Mouse (Mus musculus) forebrain, embryonic 14.5 days (tissue): ENCODE data around the gene Notum. TPM values are rescaled to one million over a fixed set of nuclear protein-coding genes. Genes with fewer than 3 reads are reported as not detected.
"Not testable (repeated sequence)": the region's sequence is repeated elsewhere in the genome, so short reads cannot be mapped to it uniquely, and the experiment has no call there.

Experiments
- ATAC-seq: fragments of 200-750 bp; cut with Nextera tagmentation; 2 replicates; pipeline ENCODE4 v1.8.0; 2017; ENCODE audit warnings: mild to moderate bottlenecking, moderate library complexity
- DNase-seq: peaks from one replicate; pipeline ENCODE4 v3.0.0-alpha.2; 2015; ENCODE audit warnings: low spot score
- H3K27ac ChIP-seq: fragments of 300-500 bp; sonication (generic); 2 replicates; pipeline ENCODE4 v1.5.1; 2014; ENCODE audit warnings: low read depth, mild to moderate bottlenecking, control low read depth, low read length, moderate library complexity
- H3K27me3 ChIP-seq: fragments of 300-500 bp; sonication (generic); replicated peaks from 2 replicates; pipeline ENCODE4 v1.6.1; 2014; ENCODE audit warnings: low read length, control low read depth, mixed read lengths; ENCODE audit not compliant: control insufficient read depth, insufficient read depth
- H3K36me3 ChIP-seq: fragments of 300-500 bp; sonication (generic); 2 replicates; pipeline ENCODE4 v1.6.1; 2014; ENCODE audit warnings: low read length, control low read depth; ENCODE audit not compliant: control insufficient read depth, insufficient read depth
- H3K4me1 ChIP-seq: fragments of 300-500 bp; sonication (generic); 2 replicates; pipeline ENCODE4 v1.6.1; 2014; ENCODE audit warnings: antibody characterized with exemption, low read length, control low read depth; ENCODE audit not compliant: control insufficient read depth, insufficient read depth
- H3K4me2 ChIP-seq: fragments of 300-500 bp; sonication (generic); 2 replicates; pipeline ENCODE4 v1.6.1; 2014; ENCODE audit warnings: mild to moderate bottlenecking, control low read depth, low read length
- H3K4me3 ChIP-seq: fragments of 300-500 bp; sonication (generic); 2 replicates; pipeline ENCODE4 v1.5.1; 2014; ENCODE audit warnings: low read depth, low read length, control low read depth
- H3K9ac ChIP-seq: fragments of 300-500 bp; sonication (generic); 2 replicates; pipeline ENCODE4 v1.6.1; 2014; ENCODE audit warnings: mild to moderate bottlenecking, low read length, control low read depth, moderate library complexity
- H3K9me3 ChIP-seq: fragments of 300-500 bp; sonication (generic); replicated peaks from 2 replicates; pipeline ENCODE4 v1.6.1; 2016; ENCODE audit warnings: low read length, control low read depth, mixed read lengths; ENCODE audit not compliant: control insufficient read depth
- WGBS: fragments of 180-500 bp; shearing (Covaris S2); extraction: QIAGEN DNeasy Blood & Tissue Kit; methylation state at CpG from one replicate; pipeline ENCODE4 v1.1.7; 2014; 5-methylcytosine and 5-hydroxymethylcytosine counted together
- polyA plus RNA-seq: library from polyadenylated mRNA; unstranded; fragments of >200 nt; fragmentation: Nextera tagmentation; extraction: Ambion mirVana; gene quantifications from 2 replicates; pipeline ENCODE4 v1.2.1, GENCODE M21; 2014

Notum gene
- polyA plus RNA-seq, 1 experiment from 2014 or later: 0.36 TPM

GRCm38 (mm10) chr11:120684086-120684485 lies 23.1 kb upstream of the Notum start:
- H3K4me2 ChIP-seq: no peak overlapping the region
- no peaks in the 10 kb centered on the region for H3K9me3 ChIP-seq
- H3K4me3 ChIP-seq: no peak overlapping the region
- DNase-seq: no peak
- no peak overlapping the region for H3K27ac ChIP-seq
- 94% methylated on average over 2 of the region's 2 CpGs for WGBS
- no peak for ATAC-seq
- H3K36me3 ChIP-seq: peaks cover 78% of the 10 kb centered on the region
- no peaks in the 10 kb centered on the region for H3K4me1 ChIP-seq
- H3K27me3 ChIP-seq: no peaks in the 10 kb centered on the region
- H3K9ac ChIP-seq: no peak overlapping the region

GRCm38 (mm10) chr11:120683536-120683935 lies 22.6 kb upstream of the Notum start:
- Histone ChIP-seq H3K4me3 (no peak overlapping the region), H3K9me3 (no peaks in the 10 kb centered on the region), H3K4me2 (no peak overlapping the region), H3K9ac (no peak overlapping the region), H3K4me1 (no peaks in the 10 kb centered on the region), H3K36me3 (peaks cover 77% of the 10 kb centered on the region), H3K27ac (no peak overlapping the region), H3K27me3 (no peaks in the 10 kb centered on the region)
- DNase-seq (no peak), ATAC-seq (no peak)
- WGBS: 93% methylated on average over 3 of the region's 3 CpGs

- Histone ChIP-seq H3K4me3 (no peak overlapping the region), H3K36me3 (peaks cover 75% of the 10 kb centered on the region), H3K9me3 (no peaks in the 10 kb centered on the region), H3K27ac (no peak overlapping the region), H3K27me3 (no peaks in the 10 kb centered on the region), H3K9ac (no peak overlapping the region), H3K4me2 (no peak overlapping the region), H3K4me1 (no peaks in the 10 kb centered on the region)
- WGBS: 95% methylated on average over 5 of the region's 5 CpGs
- no peak for ATAC-seq
- no peak for DNase-seq
Observed at GRCm38 (mm10) chr11:120682683-120683082, 21.7 kb upstream of the Notum start.

- Histone ChIP-seq H3K36me3 (peaks cover 64% of the 10 kb centered on the region), H3K4me1 (no peaks in the 10 kb centered on the region)
Observed at GRCm38 (mm10) chr11:120679909-120680308, 18.9 kb upstream of the Notum start.

GRCm38 (mm10) chr11:120676951-120677350 lies 16.0 kb upstream of the Notum start:
- no peak overlapping the region for H3K27ac ChIP-seq
- no peak overlapping the region for H3K4me2 ChIP-seq
- DNase-seq (no peak), ATAC-seq (no peak)
- H3K4me3 ChIP-seq: no peak overlapping the region
- no peak overlapping the region for H3K9ac ChIP-seq
- no peaks in the 10 kb centered on the region for H3K27me3 ChIP-seq
- no peaks in the 10 kb centered on the region for H3K9me3 ChIP-seq
- 95% methylated on average over 4 of the region's 4 CpGs for WGBS
- peaks cover 44% of the 10 kb centered on the region for H3K36me3 ChIP-seq
- peaks cover 8% of the 10 kb centered on the region; the same call in 1 of the 2 replicates for H3K4me1 ChIP-seq

More at GRCm38 (mm10) chr11:120679909-120680308, 18.9 kb upstream of the Notum start:
- no peak for DNase-seq
- Histone ChIP-seq H3K9me3 (no peaks in the 10 kb centered on the region), H3K27me3 (no peaks in the 10 kb centered on the region), H3K27ac (no peak overlapping the region), H3K9ac (no peak overlapping the region), H3K4me3 (no peak overlapping the region), H3K4me2 (no peak overlapping the region)
- WGBS: 73% methylated on average over 3 of the region's 3 CpGs
- no peak for ATAC-seq

GRCm38 (mm10) chr11:120675875-120676274 lies 14.9 kb upstream of the Notum start:
- H3K9me3 ChIP-seq, ATAC-seq, H3K4me1 ChIP-seq, H3K27me3 ChIP-seq, H3K4me3 ChIP-seq, H3K4me2 ChIP-seq, H3K9ac ChIP-seq, H3K27ac ChIP-seq, DNase-seq: not testable (repeated sequence)
- peaks cover 38% of the 10 kb centered on the region for H3K36me3 ChIP-seq
- 97% methylated on average over 4 of the region's 5 CpGs for WGBS

DNA sequence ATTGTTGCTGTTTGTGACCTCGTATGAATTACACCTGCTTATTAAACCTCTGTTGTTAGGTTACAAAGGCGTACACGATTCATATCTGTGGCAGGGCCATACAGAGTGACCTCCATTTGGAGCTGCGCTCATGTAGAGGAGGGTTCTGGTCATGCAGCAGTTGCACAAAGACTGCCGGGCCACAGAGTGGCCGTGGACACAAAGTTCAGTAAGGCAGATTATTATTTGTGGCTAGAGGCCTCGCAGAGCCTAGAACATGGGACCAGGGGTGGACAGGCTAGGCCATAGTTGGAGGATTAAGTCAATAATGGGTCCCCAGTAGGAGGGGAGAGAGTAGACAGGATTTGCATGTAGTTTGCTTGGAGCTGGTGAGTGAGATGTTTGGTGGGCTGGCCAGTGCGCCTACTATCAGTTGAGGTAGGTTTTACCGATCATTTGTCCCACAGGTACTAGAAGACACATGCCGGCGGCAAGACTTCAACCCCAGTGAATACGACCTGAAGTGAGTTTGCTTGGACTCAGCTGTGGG lies 12.7 kb upstream of the Notum start:
- no peaks in the 10 kb centered on the region for H3K9me3 ChIP-seq
- DNase-seq: no peak
- H3K27ac ChIP-seq: peak overlapping the region; percentile 82
- H3K4me1 ChIP-seq: peaks cover 8% of the 10 kb centered on the region; the same call in 1 of the 2 replicates
- no peaks in the 10 kb centered on the region for H3K27me3 ChIP-seq
- ATAC-seq: peak; percentile 27; the same call in 1 of the 2 replicates
- peak overlapping the region; percentile 91 for H3K4me2 ChIP-seq
- WGBS: 38% methylated on average over 12 of the region's 12 CpGs
- H3K9ac ChIP-seq: peak overlapping the region; percentile 68
- peak overlapping the region; percentile 70 for H3K4me3 ChIP-seq
- H3K36me3 ChIP-seq: peaks cover 19% of the 10 kb centered on the region

DNA sequence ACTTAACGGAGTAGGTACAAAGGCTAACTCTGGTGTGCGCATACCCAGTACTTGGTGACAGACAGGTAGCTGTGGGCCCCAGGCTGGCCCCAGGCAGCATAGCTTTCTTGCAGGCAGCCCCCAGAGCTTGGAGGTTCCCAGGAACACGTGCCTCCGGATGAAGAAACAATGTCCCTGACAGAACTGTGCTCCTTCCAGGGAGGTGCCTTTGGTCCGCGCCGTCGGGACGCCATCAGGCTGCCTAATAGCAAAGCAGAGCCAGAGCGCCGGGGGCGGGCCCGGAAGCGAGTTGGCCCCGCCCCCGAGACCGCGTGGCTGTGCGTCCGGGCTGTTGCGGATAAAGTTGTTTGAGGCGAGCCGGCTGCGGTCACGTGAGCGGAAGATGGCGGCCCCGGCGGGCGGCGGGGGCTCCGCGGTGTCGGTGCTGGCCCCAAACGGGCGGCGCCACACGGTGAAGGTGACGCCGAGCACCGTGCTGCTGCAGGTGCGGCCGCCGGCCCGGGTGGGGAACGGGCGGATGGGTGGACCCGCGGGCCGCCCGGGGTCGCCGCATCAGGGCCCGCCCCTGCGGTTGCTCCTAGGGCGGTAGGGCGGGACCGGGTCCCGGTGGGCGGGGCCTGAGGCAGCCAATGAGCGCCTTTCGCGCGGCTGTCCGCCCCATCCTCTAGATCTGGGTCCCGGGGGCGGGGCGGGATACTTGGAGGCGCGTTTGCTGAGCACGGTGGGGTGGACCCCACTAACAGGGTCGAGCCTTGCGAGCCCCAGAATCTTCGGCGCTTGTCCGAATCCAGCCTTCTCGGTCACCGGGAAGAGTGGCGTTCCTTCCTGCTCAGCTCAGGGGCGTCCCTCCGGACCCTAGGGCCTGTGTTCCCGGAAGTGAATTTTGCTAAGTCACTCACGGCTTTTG lies 12.0 kb upstream of the Notum start, which contains the start of gene Aspscr1:
Gene Aspscr1 (plus strand): TSS at position 287 of the 907 bp plus-strand sequence.
- ATAC-seq (peak; percentile 98), DNase-seq (peak; percentile 97)
- H3K4me1 ChIP-seq: peaks cover 8% of the 10 kb centered on the region; the same call in 1 of the 2 replicates
- H3K4me2 ChIP-seq: peak within 1 kb of the TSS; percentile 91
- H3K4me3 ChIP-seq: peak within 1 kb of the TSS; percentile 70
- peak within 1 kb of the TSS; percentile 68 for H3K9ac ChIP-seq
- no peaks in the 10 kb centered on the region for H3K27me3 ChIP-seq
- H3K9me3 ChIP-seq: no peaks in the 10 kb centered on the region
- peak within 1 kb of the TSS; percentile 82 for H3K27ac ChIP-seq
- 1% methylated on average over 81 of the region's 83 CpGs for whole genome bisulfite sequencing
- H3K36me3 ChIP-seq: peaks cover 12% of the 10 kb centered on the region

DNA sequence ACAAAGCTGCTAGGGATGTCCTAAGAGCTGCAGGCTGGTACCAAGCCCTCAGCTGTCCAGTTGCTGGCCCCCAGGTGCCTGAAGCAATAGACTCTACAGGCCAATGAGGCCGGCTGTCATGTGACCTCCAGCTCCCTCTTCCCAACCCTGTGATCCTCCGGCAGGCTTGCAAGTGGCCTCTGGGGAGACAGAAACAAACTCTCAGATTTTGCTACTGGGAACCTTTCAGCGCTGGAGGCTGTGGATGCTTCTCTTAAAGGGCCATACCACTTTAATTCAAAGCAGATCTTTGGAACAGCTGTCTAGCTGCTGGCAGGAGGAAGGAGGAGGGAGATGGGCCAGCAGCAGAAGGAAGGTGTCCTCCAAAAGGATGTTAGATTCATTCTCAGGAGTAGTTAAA lies 5.6 kb upstream of the Notum start:
- Histone ChIP-seq H3K27me3 (peaks cover 21% of the 10 kb centered on the region), H3K4me3 (no peak overlapping the region), H3K4me2 (no peak overlapping the region), H3K27ac (no peak overlapping the region), H3K36me3 (no peaks in the 10 kb centered on the region), H3K9me3 (no peaks in the 10 kb centered on the region), H3K4me1 (no peaks in the 10 kb centered on the region), H3K9ac (no peak overlapping the region; the same call in 1 of the 2 replicates)
- DNase-seq: no peak
- WGBS: 18% methylated on average over 3 of the region's 3 CpGs
- no peak for ATAC-seq
